Mouse (Mus musculus) CD4-positive naive resting alpha-beta T cell, adult 57 days (primary cell): ENCODE results near the gene Ptpre. TPM values are rescaled to one million over a fixed set of nuclear protein-coding genes. Genes with fewer than 3 reads are reported as not detected.

ENCODE experiments used
- total RNA-seq: library from RNA; stranded (reverse); gene quantifications from one replicate; pipeline ENCODE4 v1.2.4, GENCODE M21; 2023

Gene Ptpre
- 29.7 TPM for total RNA-seq

DNA sequence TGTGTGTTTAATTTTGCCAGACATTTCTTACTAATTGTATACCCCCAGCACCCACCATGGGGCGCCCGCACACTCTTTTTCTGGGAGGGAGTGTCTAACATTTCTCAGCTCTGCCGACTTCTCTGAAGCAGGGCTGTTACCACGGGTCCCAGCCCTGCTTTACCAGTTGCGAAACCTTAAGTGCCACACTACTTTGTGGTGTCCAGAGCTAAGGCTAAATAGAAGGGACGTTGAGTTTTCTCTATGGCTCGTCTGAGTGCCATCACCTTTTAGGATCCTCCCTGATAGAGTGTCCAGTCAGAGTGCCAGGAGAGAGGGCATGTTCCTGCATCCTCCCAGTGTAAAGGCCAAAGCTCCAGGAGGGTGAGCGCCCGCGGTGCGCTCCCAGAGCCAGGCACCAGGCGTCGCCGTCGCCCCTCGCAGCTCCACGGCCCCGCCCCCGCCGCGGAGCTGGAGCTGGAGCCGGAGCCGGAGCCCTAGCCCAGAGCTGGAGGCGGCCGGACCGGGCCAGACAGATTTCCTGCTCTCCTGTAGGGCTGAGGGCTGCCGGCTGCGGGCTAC, at the start of gene Ptpre:
Gene Ptpre, plus strand, starts transcription at position 141 of the 561 bp plus-strand sequence.

DNA sequence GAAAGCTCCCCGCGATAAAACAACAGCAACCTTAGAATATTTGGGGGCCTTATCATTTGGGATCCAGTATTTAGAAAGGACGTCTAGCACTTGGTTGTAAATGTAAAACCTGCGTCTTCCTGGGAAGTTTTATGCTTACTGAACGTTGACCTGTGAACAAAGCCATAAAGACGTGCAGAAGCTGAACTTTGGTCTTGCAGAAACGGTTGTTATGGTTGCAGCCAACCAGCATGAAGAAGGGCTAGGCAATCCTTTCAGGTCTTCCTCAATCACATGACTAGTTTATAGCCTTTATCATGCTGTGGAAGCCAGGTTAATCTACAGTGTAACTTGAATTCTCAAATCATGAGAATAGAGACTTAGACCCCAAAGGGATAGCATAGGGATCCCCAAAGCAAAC, 8.8 kb upstream of the Ptpre start, which contains the start of gene Clrn3:
Gene Clrn3, minus strand, starts transcription at position 140 of the 400 bp plus-strand sequence.

DNA sequence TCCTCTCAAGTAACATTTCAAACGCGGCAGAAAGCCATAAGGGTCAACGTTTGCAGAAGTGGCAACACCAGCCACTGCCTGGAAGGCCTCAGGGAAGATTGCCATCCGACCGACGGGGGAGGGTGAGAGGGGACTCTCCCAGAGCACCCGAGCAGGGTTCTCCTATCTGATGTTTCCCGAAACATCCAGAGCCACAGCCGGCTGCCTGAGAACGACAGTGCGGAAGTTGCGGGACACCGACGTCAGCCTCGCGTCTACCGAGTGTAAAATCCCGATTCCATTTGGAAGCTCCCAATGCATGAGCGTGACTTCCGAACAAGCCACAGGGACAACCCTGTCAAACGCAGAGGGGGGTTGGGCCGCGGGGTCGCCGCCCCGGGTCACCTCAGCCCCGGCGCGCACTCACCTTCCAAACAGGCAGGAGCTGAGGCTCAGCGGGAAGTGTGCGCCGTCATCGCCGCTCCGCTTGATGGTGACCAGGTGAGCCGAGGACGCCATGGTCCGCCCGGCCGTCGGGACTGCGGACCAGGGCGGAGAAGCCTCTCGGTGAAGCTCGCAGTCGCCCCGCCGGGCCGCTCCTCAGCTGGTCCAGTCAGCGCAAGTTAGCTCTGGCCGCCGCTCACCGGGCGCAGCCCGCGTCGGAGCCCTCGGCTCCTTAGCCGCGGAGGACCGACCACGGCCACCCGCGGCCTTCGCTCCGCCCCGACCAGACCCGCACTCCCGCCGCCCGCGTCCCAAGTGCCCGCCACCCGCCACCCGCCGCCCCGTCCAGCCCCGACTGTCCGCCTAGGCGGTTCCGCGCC, 178.6 kb downstream of the Ptpre start, which contains the start of gene Mki67:
Gene Mki67, minus strand, starts transcription at position 720 of the 803 bp plus-strand sequence.

Other genes starting within 250 kb of the Ptpre start
- not detected for gene Foxi2, start 127.2 kb upstream of the Ptpre start, total RNA-seq
- gene Clrn3, start 8.8 kb upstream of the Ptpre start, total RNA-seq = not detected
- gene Mki67, start 178.9 kb downstream of the Ptpre start, total RNA-seq = 2.2 TPM